Mouse (Mus musculus) stomach, postnatal 0 days (tissue): ENCODE data around the gene Thsd1. TPM values are rescaled to one million over a fixed set of nuclear protein-coding genes. Genes with fewer than 3 reads are reported as not detected.
A peak's percentile ranks its signal among the peaks of the same experiment; 100 is the strongest.
"Not testable (repeated sequence)": the region's sequence is repeated elsewhere in the genome, so short reads cannot be mapped to it uniquely, and the experiment has no call there.

Experiments used
- ATAC-seq: fragments of 200-750 bp; cut with Nextera tagmentation; 2 replicates; pipeline ENCODE4 v1.8.0; 2017; ENCODE audit not compliant: low FRiP score, low TSS enrichment
- DNase-seq: peaks from one replicate; pipeline ENCODE4 v3.0.0-alpha.2; 2016; ENCODE audit warnings: low spot score
- H3K27ac ChIP-seq: fragments of 300-500 bp; sonication (generic); replicated peaks from 2 replicates; pipeline ENCODE4 v1.5.1; 2014; ENCODE audit warnings: mild to moderate bottlenecking, control low read depth
- H3K27me3 ChIP-seq: fragments of 300-500 bp; sonication (generic); 2 replicates; pipeline ENCODE4 v1.6.1; 2014; ENCODE audit warnings: low read length; ENCODE audit not compliant: control insufficient read depth, insufficient read depth
- H3K36me3 ChIP-seq: fragments of 300-500 bp; sonication (generic); 2 replicates; pipeline ENCODE4 v1.6.1; 2014; ENCODE audit warnings: low read length, mixed read lengths; ENCODE audit not compliant: control insufficient read depth, insufficient read depth
- H3K4me1 ChIP-seq: fragments of 300-500 bp; sonication (generic); replicated peaks from 2 replicates; pipeline ENCODE4 v1.6.1; 2014; ENCODE audit warnings: antibody characterized with exemption; ENCODE audit not compliant: control insufficient read depth, insufficient read depth
- H3K4me2 ChIP-seq: fragments of 300-500 bp; sonication (generic); replicated peaks from 2 replicates; pipeline ENCODE4 v1.6.1; 2014; ENCODE audit warnings: low read depth, mild to moderate bottlenecking, control low read depth, moderate library complexity
- H3K4me3 ChIP-seq: fragments of 300-500 bp; sonication (generic); 2 replicates; pipeline ENCODE4 v1.5.1; 2014; ENCODE audit warnings: low read depth, low read length, control low read depth
- H3K9ac ChIP-seq: fragments of 300-500 bp; sonication (generic); 2 replicates; pipeline ENCODE4 v1.6.1; 2014; ENCODE audit warnings: mild to moderate bottlenecking, low read length, control low read depth, mixed read lengths
- H3K9me3 ChIP-seq: fragments of 300-500 bp; sonication (generic); 2 replicates; pipeline ENCODE4 v1.6.1; 2016; ENCODE audit warnings: low read length; ENCODE audit not compliant: control insufficient read depth
- CTCF ChIP-seq: IDR thresholded peaks from 2 replicates; pipeline ENCODE4 v1.5.1; 2016; ENCODE audit warnings: antibody characterized with exemption, low read depth, mild to moderate bottlenecking, moderate library complexity
- EP300 ChIP-seq: optimal IDR thresholded peaks from 2 replicates; pipeline ENCODE3; 2016; ENCODE audit warnings: antibody characterized with exemption
- WGBS: fragments of 180-500 bp; shearing (Covaris S2); extraction: QIAGEN DNeasy Blood & Tissue Kit; methylation state at CpG from one replicate; pipeline ENCODE4 v1.1.7; 2014; 5-methylcytosine and 5-hydroxymethylcytosine counted together
- polyA plus RNA-seq: library from polyadenylated mRNA; unstranded; fragments of >200 nt; fragmentation: Nextera tagmentation; extraction: Ambion mirVana; gene quantifications from 2 replicates; pipeline ENCODE4 v1.2.1, GENCODE M21; 2015

The Thsd1 gene
- polyA plus RNA-seq, 1 experiment from 2014 or later: 8.0 TPM

DNA sequence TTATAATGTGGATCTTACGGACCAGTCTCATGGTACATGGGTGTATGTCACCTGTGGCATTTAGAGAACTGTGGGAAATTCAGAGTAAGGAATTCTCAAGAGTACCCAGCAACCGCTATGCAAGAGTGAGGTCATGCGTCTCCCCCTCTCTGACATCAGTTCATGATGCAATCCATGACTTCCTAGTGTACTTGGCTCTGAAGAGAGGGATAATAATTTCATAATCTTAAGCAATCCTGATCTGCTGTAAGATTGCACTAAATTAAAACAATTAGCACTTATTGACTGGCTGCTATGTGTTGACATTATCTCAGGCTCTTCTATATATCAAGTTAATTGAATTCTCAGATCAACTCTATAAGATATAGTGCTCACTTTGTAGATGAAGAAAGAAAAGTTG, 39.7 kb downstream of the Thsd1 start:
- Histone ChIP-seq H3K36me3 (no peaks in the 10 kb centered on the region), H3K27ac (no peak overlapping the region), H3K9me3 (no peaks in the 10 kb centered on the region), H3K4me3 (no peak overlapping the region), H3K4me1 (no peaks in the 10 kb centered on the region), H3K4me2 (no peak overlapping the region), H3K27me3 (no peaks in the 10 kb centered on the region), H3K9ac (no peak overlapping the region)
- WGBS: 88% methylated on average over 3 of the region's 3 CpGs
- TF ChIP-seq EP300: no peak
- TF ChIP-seq CTCF: no peak
- DNase-seq (no peak), ATAC-seq (no peak)

DNA sequence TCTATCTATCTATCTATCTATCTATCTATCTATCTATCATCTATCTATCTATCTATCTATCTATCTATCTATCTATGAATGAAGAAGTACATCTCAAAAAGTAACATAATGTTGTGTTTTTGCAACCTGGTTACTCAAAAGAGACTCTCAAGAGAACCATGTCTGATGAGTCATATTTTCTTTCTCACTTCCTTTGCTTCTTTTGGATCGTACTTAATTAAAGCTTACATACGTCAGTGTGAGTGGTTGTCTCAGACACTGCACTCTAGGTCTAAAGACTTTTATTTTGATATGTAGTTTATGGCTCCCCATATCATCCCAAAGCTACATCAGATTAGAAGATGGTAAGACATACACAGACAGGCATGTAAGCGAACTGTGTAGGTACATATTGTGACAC, 46.0 kb downstream of the Thsd1 start:
- H3K27ac ChIP-seq: no peak overlapping the region
- TF ChIP-seq EP300: no peak
- TF ChIP-seq CTCF: no peak
- DNase-seq: no peak
- H3K4me1 ChIP-seq: no peaks in the 10 kb centered on the region
- no peaks in the 10 kb centered on the region for H3K9me3 ChIP-seq
- no peak overlapping the region for H3K4me2 ChIP-seq
- no peak overlapping the region for H3K9ac ChIP-seq
- H3K4me3 ChIP-seq: no peak overlapping the region
- ATAC-seq: no peak
- H3K36me3 ChIP-seq: no peaks in the 10 kb centered on the region
- no peaks in the 10 kb centered on the region for H3K27me3 ChIP-seq
- 75% methylated on average over 3 of the region's 3 CpGs for WGBS

DNA sequence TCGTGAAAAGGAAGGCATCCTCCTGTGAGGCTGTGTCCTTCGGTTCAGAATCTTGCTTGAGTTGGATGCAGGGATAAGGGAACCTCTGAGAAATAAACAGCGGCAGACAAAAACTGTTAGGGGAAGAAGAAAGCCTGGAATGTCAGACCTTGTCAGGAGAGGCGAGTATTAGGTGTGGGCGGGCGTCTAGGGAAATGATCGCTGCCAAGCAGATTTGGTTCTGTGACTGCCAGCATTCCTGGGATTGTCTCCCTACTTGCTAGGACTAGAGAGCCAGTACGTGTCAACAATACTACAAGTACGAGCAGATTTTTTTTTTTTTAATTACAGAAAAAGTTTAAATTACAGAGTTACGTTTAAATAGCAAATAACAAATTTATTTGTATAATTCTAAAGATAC, 47.5 kb downstream of the Thsd1 start:
- Histone ChIP-seq H3K9ac (no peak overlapping the region), H3K27ac (no peak overlapping the region), H3K9me3 (no peaks in the 10 kb centered on the region), H3K4me3 (no peak overlapping the region), H3K4me2 (no peak overlapping the region), H3K27me3 (no peaks in the 10 kb centered on the region), H3K4me1 (no peaks in the 10 kb centered on the region), H3K36me3 (no peaks in the 10 kb centered on the region)
- DNase-seq: no peak
- no peak for ATAC-seq
- TF ChIP-seq CTCF: no peak
- no peak for TF ChIP-seq EP300
- WGBS: 55% methylated on average over 10 of the region's 10 CpGs

DNA sequence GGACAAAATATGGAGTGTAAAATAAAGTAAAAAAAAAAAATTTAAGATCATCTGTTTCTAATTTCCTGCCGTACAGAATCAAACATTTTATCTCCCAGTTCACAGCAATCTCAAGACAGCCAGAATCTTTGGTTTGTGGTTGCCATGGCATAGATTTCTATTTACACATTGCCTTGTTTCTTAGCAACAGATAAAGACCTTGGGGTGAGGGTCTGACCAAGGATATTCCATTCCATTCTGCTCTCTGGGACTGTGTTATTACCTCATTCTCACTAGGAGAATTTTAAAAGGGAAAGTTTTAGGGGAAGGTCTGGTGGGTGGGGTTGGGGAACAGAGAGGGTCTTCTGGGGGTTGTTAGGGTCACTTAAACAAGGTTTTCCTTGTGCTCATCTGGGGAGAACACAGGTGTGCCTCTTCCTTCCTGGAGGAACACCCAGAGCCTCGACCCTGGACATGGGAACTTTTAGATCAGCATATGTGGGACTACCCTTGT, 55.9 kb downstream of the Thsd1 start, which contains the start of gene Tpte:
TSS of gene Tpte (plus strand) at position 443 of the 493 bp plus-strand sequence.
- no peaks in the 10 kb centered on the region for H3K27me3 ChIP-seq
- no peak within 1 kb of the TSS for H3K27ac ChIP-seq

DNA sequence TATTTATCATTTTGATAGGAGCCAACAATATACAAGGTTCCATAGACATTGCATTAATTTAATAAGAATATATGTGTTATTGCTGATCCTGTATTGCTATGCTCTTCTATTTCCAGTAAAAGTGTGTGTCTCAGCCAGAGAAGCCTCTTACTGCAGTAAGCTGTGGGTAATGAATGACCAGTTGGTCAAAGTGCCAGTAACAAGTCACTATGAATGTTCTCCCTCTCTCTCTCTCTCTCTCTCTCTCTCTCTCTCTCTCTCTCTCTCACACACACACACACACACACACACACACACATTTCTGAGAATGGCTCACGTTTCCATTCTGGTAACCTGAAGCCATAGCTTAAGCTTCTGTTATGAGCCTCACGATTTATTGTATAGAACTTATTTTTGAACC, 75.2 kb downstream of the Thsd1 start:
- H3K9ac ChIP-seq: no peak overlapping the region
- WGBS: 28% methylated on average over 2 of the region's 2 CpGs
- H3K9me3 ChIP-seq: no peaks in the 10 kb centered on the region
- no peak for DNase-seq
- H3K27ac ChIP-seq: no peak overlapping the region
- H3K27me3 ChIP-seq: no peaks in the 10 kb centered on the region
- H3K4me2 ChIP-seq: no peak overlapping the region
- ATAC-seq: no peak
- H3K4me3 ChIP-seq: no peak overlapping the region
- no peaks in the 10 kb centered on the region for H3K4me1 ChIP-seq
- TF ChIP-seq EP300 (no peak), CTCF (no peak)
- no peaks in the 10 kb centered on the region for H3K36me3 ChIP-seq

More for the DNA sequence above, 55.9 kb downstream of the Thsd1 start, which contains the start of gene Tpte:
- H3K9me3 ChIP-seq: no peaks in the 10 kb centered on the region
- TF ChIP-seq CTCF: no peak
- TF ChIP-seq EP300: no peak
- no peaks in the 10 kb centered on the region for H3K4me1 ChIP-seq
- ATAC-seq (no peak), DNase-seq (no peak)
- H3K4me2 ChIP-seq: no peak within 1 kb of the TSS
- H3K4me3 ChIP-seq: no peak within 1 kb of the TSS
- H3K9ac ChIP-seq: no peak within 1 kb of the TSS
- no peaks in the 10 kb centered on the region for H3K36me3 ChIP-seq
- WGBS: 27% methylated on average over 2 of the region's 2 CpGs

DNA sequence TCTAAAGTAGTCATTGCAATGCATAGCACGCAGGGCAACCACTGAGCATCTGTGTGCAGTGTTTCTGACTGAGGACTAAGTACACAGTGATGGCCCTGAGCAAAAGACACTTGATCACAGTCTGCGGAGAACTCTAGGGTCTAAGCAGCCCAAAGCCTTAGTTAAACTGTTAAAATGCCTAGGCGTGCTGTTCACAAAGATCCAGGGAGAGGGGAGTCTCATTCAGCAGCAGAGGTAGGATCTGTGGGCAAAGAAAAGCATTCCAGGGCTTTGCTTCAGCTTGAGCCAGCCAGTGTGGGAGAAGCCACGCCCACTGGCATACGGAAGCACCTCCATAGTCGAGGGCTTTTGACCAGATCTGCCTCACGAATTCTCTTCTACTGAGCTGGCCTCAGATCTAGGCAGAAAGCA, 75.8 kb downstream of the Thsd1 start:
- no peaks in the 10 kb centered on the region for H3K9me3 ChIP-seq
- H3K9ac ChIP-seq: no peak overlapping the region
- no peaks in the 10 kb centered on the region for H3K4me1 ChIP-seq
- TF ChIP-seq EP300: no peak
- no peak for TF ChIP-seq CTCF
- no peak overlapping the region for H3K27ac ChIP-seq
- DNase-seq: peak; percentile 44
- H3K4me2 ChIP-seq: peak overlapping the region; percentile 42
- no peaks in the 10 kb centered on the region for H3K36me3 ChIP-seq
- H3K27me3 ChIP-seq: no peaks in the 10 kb centered on the region
- 16% methylated on average over 7 of the region's 7 CpGs for WGBS
- H3K4me3 ChIP-seq: no peak overlapping the region
- peak; percentile 32; the same call in 1 of the 2 replicates for ATAC-seq

DNA sequence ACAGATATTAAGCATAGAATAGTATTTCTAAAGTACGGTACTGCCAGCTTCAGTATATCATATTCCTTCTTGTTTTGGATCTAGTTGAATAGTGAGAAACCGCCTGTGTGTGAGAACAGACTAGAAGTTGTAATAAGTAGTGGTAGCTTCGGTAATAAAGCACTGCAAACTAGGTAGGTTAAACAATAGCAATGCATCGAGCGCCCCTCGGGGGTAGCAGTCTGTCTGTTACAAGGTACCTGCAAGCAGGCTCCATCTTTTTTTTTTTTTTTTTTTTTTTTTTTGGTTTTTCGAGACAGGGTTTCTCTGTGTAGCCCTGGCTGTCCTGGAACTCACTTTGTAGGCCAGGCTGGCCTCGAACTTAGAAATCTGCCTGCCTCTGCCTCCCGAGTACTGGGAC, 76.9 kb downstream of the Thsd1 start:
- H3K9me3 ChIP-seq, H3K36me3 ChIP-seq, H3K4me3 ChIP-seq, H3K27me3 ChIP-seq, H3K4me2 ChIP-seq, H3K4me1 ChIP-seq, DNase-seq, H3K9ac ChIP-seq, H3K27ac ChIP-seq, ATAC-seq: not testable (repeated sequence)
- 86% methylated on average over 8 of the region's 9 CpGs for WGBS
